Mouse (Mus musculus): ENCODE results near the gene Gm45194. TPM values are rescaled to one million over a fixed set of nuclear protein-coding genes. Genes with fewer than 3 reads are reported as not detected.

Gm45194 gene
- total RNA-seq (2023) = not detected

DNA sequence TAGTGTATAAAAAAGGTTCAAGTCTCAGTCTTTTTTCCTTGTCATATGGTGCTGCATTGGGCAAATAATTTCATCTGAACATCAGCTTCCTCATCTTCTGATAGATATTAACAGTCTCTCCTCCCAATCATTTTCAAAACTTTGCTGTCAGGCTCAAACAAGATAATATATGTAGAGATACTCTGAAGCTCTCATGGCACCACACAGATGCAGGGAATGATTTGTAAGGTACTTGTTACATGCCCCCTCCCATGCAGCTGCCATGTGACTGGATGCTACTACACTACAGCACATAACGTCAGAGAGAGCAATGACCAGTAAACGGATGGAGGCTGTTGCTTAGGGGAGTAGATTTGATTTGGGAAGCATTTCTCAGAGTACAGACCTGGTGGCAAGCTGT lies at the start of gene Gm45194:
Gene Gm45194 (plus strand): TSS at position 301 of the 400 bp plus-strand sequence.

DNA sequence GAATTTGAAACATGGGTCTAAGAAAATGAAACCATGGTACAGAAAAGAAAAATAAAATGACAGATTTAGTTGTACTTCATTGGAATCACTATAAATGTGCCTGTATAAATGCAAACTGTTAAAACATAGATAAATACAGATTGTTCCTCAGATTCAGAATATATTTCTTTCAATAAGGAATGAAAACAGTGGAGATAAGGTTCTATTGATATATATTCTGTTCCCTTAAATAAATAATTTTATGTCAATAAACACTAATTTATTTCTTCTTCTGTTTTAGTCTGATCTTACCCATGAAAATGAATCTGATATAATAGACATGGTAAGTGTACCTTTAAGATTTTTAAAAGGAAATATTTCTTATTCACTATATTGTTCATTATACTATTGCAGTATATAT lies 119.5 kb downstream of the Gm45194 start, which contains the start of gene Tex16:
Gene Tex16 (plus strand): TSS at position 301 of the 400 bp plus-strand sequence.

DNA sequence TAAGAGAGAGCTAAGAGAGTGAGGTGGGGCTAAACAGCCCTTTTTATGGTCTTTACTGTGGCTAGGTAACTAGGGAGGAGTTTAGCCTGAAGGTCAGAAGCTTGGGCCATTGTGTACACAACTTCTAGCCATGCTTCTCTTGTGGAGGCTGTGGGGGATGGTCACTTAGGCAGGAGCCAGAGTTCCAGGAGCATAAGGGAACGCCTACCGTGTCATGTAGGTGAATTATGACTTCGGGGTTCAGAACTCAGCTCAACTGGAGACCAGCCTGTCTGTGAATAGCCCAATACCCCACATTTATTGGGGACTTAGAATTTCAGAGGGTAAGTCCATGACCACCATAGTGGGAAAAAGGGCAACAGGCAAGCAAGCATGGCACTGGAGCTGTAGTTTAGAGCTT lies 347.6 kb downstream of the Gm45194 start, which contains the start of gene 4933403O08Rik:
Gene 4933403O08Rik (plus strand): TSS at position 301 of the 400 bp plus-strand sequence.

Other genes starting within 250 kb of the Gm45194 start
- not detected for gene Hdx, start 194.3 kb upstream of the Gm45194 start, total RNA-seq (2023)
- not detected for gene Tex16, start 119.6 kb downstream of the Gm45194 start, total RNA-seq (2023)